Mouse (Mus musculus): ENCODE measurements at regions not wholly inside any gene's neighbourhood (a gene's known extent, or its start where the extent isn't known, plus 50 kb on each side); places are given as distances from the start of the nearest gene placed in this dataset.
"Not testable (repeated sequence)": the region's sequence is repeated elsewhere in the genome, so short reads cannot be mapped to it uniquely, and the experiment has no call there.

DNA sequence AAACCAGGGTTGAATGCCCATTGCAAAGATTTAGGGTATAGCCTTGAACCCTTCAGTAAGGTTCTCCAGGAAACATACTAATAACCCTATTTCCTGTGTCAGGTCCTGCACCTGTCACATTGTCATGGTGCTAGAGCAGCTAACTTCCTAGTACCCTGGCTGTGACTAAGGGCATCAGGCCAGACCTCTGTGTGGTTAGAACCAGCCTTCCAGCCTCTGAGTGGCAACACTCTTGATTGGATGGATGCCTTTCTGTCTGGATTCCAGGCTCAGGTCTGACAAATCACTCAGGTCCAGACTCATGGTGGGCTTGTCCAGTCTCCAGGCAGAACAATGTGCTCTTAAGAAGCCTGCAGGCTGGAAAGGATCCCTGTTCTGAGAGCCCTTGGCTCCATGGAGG, 426.2 kb upstream of the Zfp507 start:
- DNase-seq (ENCODE audit: inconsistent age in 2 of 2, low spot score in 1 of 2) = no peak

DNA sequence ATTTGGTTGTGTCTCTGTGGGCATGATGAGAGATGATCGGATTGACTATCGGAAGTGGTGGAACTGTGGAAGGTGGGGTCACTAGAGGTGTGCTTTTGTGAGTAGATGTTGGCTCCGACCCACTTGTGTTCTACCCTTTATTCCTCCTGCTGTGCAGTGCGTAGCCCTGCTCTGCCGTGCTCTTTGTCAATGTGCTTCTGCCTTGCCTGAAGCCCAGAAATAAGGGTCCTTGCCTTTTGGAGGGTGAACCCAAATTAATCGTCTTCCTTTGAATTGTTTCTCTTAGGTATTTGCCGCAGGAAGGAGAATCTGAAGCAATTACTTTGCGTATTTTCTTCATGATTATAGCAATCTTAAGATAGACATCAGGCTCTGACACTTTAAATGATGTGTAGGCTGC, 421.6 kb upstream of the Zfp507 start:
- DNase-seq (ENCODE audit: inconsistent age in 2 of 2, low spot score in 1 of 2) = no peak

DNA sequence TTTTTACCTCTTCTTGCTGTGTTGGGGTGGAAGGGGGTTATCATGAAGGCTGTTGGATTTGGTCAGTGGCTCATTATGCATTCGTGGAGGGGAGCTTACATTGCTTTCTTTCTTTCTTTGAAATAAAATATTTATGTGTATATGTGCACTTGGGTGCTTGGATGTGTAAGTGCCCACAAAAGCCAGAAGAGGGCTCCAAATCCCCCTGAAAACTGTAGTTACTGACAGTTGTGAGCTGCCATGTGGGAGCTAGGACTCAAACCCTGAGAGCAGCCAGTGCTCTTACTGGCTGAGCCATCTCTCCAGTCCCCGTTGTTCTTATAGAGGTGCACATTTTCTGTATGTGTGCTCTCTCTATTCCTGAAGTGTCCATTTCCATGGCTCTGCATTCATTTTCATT, 415.6 kb upstream of the Zfp507 start:
- DNase-seq (ENCODE audit: inconsistent age in 2 of 2, low spot score in 1 of 2) = no peak

DNA sequence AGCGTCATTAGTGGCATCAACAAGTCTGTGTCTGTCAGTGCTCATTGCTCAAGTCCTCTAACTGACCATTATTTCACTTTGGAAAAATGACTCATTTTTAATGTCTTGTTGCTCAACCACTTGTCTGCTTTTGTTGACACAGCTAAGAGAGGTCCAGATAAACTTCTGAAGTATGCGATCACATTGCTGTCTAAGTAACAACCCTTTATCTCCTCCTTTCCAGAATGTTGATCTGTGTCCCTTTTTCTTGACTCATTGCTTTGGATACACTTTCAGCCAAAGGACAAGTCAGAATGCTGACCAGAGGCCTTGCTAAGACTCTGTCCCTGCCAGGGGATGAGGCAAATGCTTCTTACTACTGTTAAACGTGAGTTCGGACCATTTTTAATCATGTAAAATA, 407.2 kb upstream of the Zfp507 start:
- DNase-seq (ENCODE audit: inconsistent age in 2 of 2, low spot score in 1 of 2) = no peak

- no peak for DNase-seq (ENCODE audit: inconsistent age in 2 of 2, low spot score in 1 of 2)
Measured at GRCm38 (mm10) chr7:36207525-36208260, 404.9 kb upstream of the Zfp507 start.

- no peak for DNase-seq (ENCODE audit: inconsistent age in 2 of 2, low spot score in 1 of 2)
Measured at GRCm38 (mm10) chr7:36198091-36198700, 395.4 kb upstream of the Zfp507 start.

GRCm38 (mm10) chr7:36196154-36196720, 393.4 kb upstream of the Zfp507 start:
- DNase-seq (ENCODE audit: inconsistent age in 2 of 2, low spot score in 1 of 2) = no peak

DNA sequence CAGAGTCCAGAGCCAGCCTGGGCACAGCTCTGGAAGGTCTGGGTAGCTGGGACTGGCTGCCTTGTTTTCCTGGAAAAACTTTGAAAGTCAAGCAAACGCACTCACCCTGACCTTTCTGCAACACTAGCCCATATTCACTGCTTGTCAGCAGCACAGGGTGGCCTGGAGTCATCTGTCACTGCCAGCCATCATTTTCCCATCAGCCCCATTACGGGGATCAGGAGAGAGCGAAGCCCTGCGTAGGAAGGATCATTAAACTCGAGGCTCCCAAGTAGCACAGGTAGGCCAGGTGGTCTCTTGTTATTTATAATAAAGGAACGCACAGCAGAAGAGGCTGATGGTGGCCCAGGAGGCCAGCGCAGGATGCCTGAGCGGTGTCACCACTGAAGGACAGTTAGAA, 389.8 kb upstream of the Zfp507 start:
- DNase-seq (ENCODE audit: inconsistent age in 2 of 2, low spot score in 1 of 2) = no peak

DNA sequence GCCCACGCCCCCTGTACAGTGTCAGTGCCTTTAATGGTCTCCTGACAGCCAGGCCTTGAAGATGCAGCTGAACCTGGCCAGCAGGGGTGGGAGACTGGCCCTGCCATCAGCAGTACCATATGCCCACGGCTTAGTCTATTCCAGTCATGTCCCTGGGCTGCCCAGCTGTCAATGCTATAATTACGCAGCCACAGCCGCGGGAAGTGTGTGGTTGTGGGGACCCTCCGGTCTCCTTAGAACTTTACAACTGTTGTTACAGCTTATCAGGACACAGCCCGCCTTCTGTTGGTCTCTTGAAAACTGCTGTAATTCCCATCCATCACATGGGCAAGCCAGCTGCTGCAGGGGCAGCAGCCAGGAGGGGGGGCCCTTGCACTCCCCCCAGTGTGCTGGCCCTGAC, 375.1 kb upstream of the Zfp507 start:
- no peak for DNase-seq (ENCODE audit: inconsistent age in 2 of 2, low spot score in 1 of 2)

GRCm38 (mm10) chr7:36175296-36175695, 372.5 kb upstream of the Zfp507 start:
- no peak for DNase-seq (ENCODE audit: inconsistent age in 2 of 2, low spot score in 1 of 2)

DNA sequence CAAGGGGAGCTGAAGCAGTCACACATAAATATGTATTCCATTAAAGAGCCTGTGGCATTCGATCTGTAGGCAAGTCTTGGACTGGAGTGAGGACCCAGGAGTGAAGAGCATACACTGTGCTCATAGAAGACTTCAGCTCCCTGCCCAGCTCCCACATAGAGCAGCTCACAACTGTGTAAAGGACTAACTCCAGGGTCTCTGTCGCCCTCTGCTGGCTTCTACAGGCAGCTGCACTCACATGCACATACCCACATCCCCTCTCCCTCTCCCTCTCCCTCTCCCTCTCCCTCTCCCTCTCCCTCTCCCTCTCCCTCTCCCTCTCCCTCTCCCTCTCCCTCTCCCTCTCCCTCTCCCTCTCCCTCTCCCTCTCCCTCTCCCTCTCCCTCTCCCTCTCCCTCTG, 369.7 kb upstream of the Zfp507 start:
- not testable (repeated sequence) for DNase-seq (ENCODE audit: inconsistent age in 2 of 2, low spot score in 1 of 2)

DNA sequence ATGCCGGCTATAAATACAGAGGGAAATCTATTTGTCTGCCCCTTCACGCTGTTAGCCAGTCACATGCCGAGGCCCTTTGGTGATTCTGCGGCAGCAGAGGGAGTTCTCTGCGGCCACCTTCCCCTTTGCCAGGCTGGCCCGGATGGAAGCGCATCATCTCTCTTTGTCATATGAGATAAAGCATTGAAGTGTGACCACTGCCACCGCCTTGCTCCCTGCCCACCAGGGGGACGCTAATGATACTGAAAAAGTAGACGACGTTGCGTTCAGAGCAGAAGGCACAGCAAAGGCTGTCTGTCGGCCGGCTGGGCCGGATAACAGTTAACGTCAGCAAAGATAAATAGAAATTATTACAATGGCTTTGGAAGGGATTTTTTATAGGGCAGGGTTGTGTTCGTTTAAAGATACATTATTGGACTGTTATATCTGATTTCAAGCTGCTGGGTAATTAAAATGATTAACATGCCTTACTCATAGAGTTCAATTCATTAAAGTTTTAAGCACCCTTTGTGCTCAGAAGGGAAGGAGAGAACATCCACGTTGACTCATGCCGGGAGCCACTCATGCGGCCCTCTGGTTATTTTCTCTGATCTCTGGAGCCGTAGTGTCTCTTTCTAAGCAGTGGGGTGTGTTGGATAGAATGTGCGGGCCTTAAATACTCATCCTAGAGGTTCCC, 354.6 kb upstream of the Zfp507 start:
- DNase-seq (ENCODE audit: inconsistent age in 2 of 2, low spot score in 1 of 2) = no peak

- DNase-seq (ENCODE audit: inconsistent age in 2 of 2, low spot score in 1 of 2) = no peak
Measured at GRCm38 (mm10) chr7:36156595-36156994, 353.8 kb upstream of the Zfp507 start.

DNA sequence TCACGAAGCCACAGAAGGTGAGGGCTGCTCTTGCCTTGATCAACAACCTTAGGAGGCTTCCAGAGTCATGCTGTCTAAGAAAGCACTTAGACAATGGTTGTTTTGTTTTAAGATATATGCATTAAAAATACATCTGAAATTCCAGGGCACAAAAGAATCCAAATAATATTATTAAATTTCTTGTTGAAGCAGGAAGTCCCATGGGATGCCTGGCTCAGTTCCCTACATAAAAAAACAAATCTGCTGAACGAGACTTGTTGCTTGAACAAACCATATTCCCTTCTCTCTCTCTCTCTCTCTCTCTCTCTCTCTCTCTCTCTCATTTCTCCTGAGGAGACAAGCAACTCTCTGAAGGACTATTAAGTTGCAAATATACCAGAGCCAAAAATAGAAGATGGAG, 352.8 kb upstream of the Zfp507 start:
- DNase-seq (ENCODE audit: inconsistent age in 2 of 2, low spot score in 1 of 2) = no peak

- DNase-seq (ENCODE audit: inconsistent age in 2 of 2, low spot score in 1 of 2) = no peak
Measured at GRCm38 (mm10) chr7:36155159-36155558, 352.4 kb upstream of the Zfp507 start.

- peak in 1 of 2 experiments; percentile 13 for DNase-seq (ENCODE audit: inconsistent age in 2 of 2, low spot score in 1 of 2)
Measured at GRCm38 (mm10) chr7:36150871-36151560, 348.2 kb upstream of the Zfp507 start.

GRCm38 (mm10) chr7:36136571-36136970, 333.8 kb upstream of the Zfp507 start:
- DNase-seq (ENCODE audit: inconsistent age in 2 of 2, low spot score in 1 of 2) = no peak

GRCm38 (mm10) chr7:36134557-36134956, 331.8 kb upstream of the Zfp507 start:
- no peak for DNase-seq (ENCODE audit: inconsistent age in 2 of 2, low spot score in 1 of 2)

DNA sequence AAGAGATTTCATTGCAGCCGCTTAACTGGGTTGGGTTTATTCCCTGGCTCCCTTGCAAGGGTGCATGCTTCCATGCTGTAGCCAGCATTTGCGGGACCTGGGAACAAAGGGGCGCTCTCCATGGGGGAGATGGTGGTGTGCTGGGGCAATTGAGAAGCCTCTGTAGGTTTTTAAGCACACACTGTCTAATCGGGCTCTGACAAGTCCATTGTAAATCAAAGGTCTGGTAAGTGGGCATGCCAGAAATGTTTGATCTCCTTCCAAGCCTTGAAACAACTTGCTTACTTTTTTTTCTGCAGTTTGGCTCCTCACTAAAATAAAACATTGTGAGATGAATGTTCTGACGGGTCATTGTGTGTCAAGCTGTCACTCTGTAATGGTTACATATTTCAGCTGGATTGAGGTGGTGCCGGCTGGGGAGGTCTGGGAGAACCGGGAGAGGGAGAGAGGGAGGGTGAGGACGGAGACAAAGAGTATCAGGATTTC, 330.9 kb upstream of the Zfp507 start:
- DNase-seq (ENCODE audit: inconsistent age in 2 of 2, low spot score in 1 of 2) = peak; percentile 17 to 73

- no peak for DNase-seq (ENCODE audit: inconsistent age in 2 of 2, low spot score in 1 of 2)
Measured at GRCm38 (mm10) chr7:36133026-36133425, 330.2 kb upstream of the Zfp507 start.

GRCm38 (mm10) chr7:36132569-36132968, 329.8 kb upstream of the Zfp507 start:
- DNase-seq (ENCODE audit: inconsistent age in 2 of 2, low spot score in 1 of 2) = no peak
